Mouse (Mus musculus) heart, embryonic 15.5 days (tissue): ENCODE measurements at regions not wholly inside any gene's neighbourhood (a gene's known extent, or its start where the extent isn't known, plus 50 kb on each side); places are given as distances from the start of the nearest gene placed in this dataset.
A peak's percentile ranks its signal among the peaks of the same experiment; 100 is the strongest.
"Not testable (repeated sequence)": the region's sequence is repeated elsewhere in the genome, so short reads cannot be mapped to it uniquely, and the experiment has no call there.

ENCODE experiments used
- ATAC-seq: fragments of 200-750 bp; cut with Nextera tagmentation; replicated peaks from 2 replicates; pipeline ENCODE4 v1.8.0; 2017; ENCODE audit warnings: low read depth, moderate TSS enrichment; ENCODE audit not compliant: insufficient number of reproducible peaks, insufficient read depth, low FRiP score
- H3K27ac ChIP-seq: fragments of 300-500 bp; sonication (generic); 2 replicates; pipeline ENCODE4 v1.5.1; 2015; ENCODE audit warnings: mild to moderate bottlenecking, inconsistent platforms
- H3K27me3 ChIP-seq: fragments of 300-500 bp; sonication (generic); 2 replicates; pipeline ENCODE4 v1.6.1; 2015; ENCODE audit warnings: inconsistent platforms
- H3K36me3 ChIP-seq: fragments of 300-500 bp; sonication (generic); 2 replicates; pipeline ENCODE4 v1.6.1; 2015; ENCODE audit warnings: mild to moderate bottlenecking, inconsistent platforms
- H3K4me1 ChIP-seq: fragments of 300-500 bp; sonication (generic); replicated peaks from 2 replicates; pipeline ENCODE4 v1.6.1; 2015; ENCODE audit warnings: inconsistent platforms
- H3K4me2 ChIP-seq: fragments of 300-500 bp; sonication (generic); 2 replicates; pipeline ENCODE4 v1.6.1; 2015; ENCODE audit warnings: inconsistent platforms, mild to moderate bottlenecking, moderate library complexity
- H3K4me3 ChIP-seq: fragments of 300-500 bp; sonication (generic); 2 replicates; pipeline ENCODE4 v1.5.1; 2015; ENCODE audit warnings: mild to moderate bottlenecking, inconsistent platforms
- H3K9ac ChIP-seq: fragments of 300-500 bp; sonication (generic); 2 replicates; pipeline ENCODE4 v1.6.1; 2015; ENCODE audit warnings: mild to moderate bottlenecking, inconsistent platforms
- H3K9me3 ChIP-seq: fragments of 300-500 bp; sonication (generic); replicated peaks from 2 replicates; pipeline ENCODE4 v1.6.1; 2016; ENCODE audit warnings: inconsistent platforms
- WGBS: fragments of 180-500 bp; shearing (Covaris S2); methylation state at CpG from one replicate; pipeline ENCODE4 v1.1.7; 2015; ENCODE audit warnings: mixed read lengths; 5-methylcytosine and 5-hydroxymethylcytosine counted together

- no peaks in the 10 kb centered on the region for H3K36me3 ChIP-seq
- no peak overlapping the region for H3K4me2 ChIP-seq
- H3K27ac ChIP-seq: no peak overlapping the region
- H3K4me3 ChIP-seq: no peak overlapping the region
- H3K9me3 ChIP-seq: no peaks in the 10 kb centered on the region
- H3K9ac ChIP-seq: no peak overlapping the region
- H3K27me3 ChIP-seq: no peaks in the 10 kb centered on the region
- no peak for ATAC-seq
- 88% methylated on average over 1 of the region's 1 CpGs for WGBS
- H3K4me1 ChIP-seq: peaks cover 4% of the 10 kb centered on the region
Observed at GRCm38 (mm10) chr5:149856101-149856500, 162.4 kb upstream of the Rxfp2 start.

GRCm38 (mm10) chr5:149857019-149857418 lies 161.5 kb upstream of the Rxfp2 start:
- Histone ChIP-seq H3K27me3 (no peaks in the 10 kb centered on the region), H3K4me1 (peaks cover 4% of the 10 kb centered on the region), H3K36me3 (no peaks in the 10 kb centered on the region), H3K9me3 (no peaks in the 10 kb centered on the region), H3K4me3 (no peak overlapping the region), H3K27ac (no peak overlapping the region), H3K9ac (no peak overlapping the region), H3K4me2 (no peak overlapping the region)
- 57% methylated on average over 1 of the region's 1 CpGs for WGBS
- no peak for ATAC-seq

GRCm38 (mm10) chr5:149861489-149861962 lies 156.9 kb upstream of the Rxfp2 start:
- Histone ChIP-seq H3K4me1 (no peaks in the 10 kb centered on the region), H3K27ac (no peak overlapping the region), H3K9me3 (no peaks in the 10 kb centered on the region), H3K36me3 (no peaks in the 10 kb centered on the region), H3K4me3 (no peak overlapping the region), H3K27me3 (no peaks in the 10 kb centered on the region), H3K4me2 (no peak overlapping the region), H3K9ac (no peak overlapping the region)
- WGBS: 37% methylated on average over 4 of the region's 4 CpGs
- no peak for ATAC-seq

- 63% methylated on average over 7 of the region's 7 CpGs for WGBS
Observed at GRCm38 (mm10) chr5:149867926-149868325, 150.5 kb upstream of the Rxfp2 start.

GRCm38 (mm10) chr5:149869441-149869840 lies 149.0 kb upstream of the Rxfp2 start:
- H3K9ac ChIP-seq: no peak overlapping the region
- H3K4me3 ChIP-seq: no peak overlapping the region
- H3K27me3 ChIP-seq: no peaks in the 10 kb centered on the region
- no peak overlapping the region for H3K4me2 ChIP-seq
- H3K27ac ChIP-seq: no peak overlapping the region
- no peak for ATAC-seq
- no peaks in the 10 kb centered on the region for H3K9me3 ChIP-seq
- H3K36me3 ChIP-seq: no peaks in the 10 kb centered on the region
- WGBS: 74% methylated on average over 5 of the region's 5 CpGs
- H3K4me1 ChIP-seq: no peaks in the 10 kb centered on the region; the same call in 1 of the 2 replicates

More at GRCm38 (mm10) chr5:149867926-149868325, 150.5 kb upstream of the Rxfp2 start:
- Histone ChIP-seq H3K4me2 (no peak overlapping the region), H3K27ac (no peak overlapping the region), H3K9ac (no peak overlapping the region), H3K4me1 (no peaks in the 10 kb centered on the region), H3K27me3 (no peaks in the 10 kb centered on the region), H3K9me3 (no peaks in the 10 kb centered on the region), H3K36me3 (no peaks in the 10 kb centered on the region), H3K4me3 (no peak overlapping the region)
- no peak for ATAC-seq

GRCm38 (mm10) chr5:149870596-149870995 lies 147.9 kb upstream of the Rxfp2 start:
- 66% methylated on average over 2 of the region's 2 CpGs for WGBS
- H3K27me3 ChIP-seq: no peaks in the 10 kb centered on the region
- H3K9ac ChIP-seq: no peak overlapping the region
- H3K36me3 ChIP-seq: no peaks in the 10 kb centered on the region
- no peaks in the 10 kb centered on the region for H3K9me3 ChIP-seq
- no peak overlapping the region for H3K27ac ChIP-seq
- ATAC-seq: no peak
- H3K4me1 ChIP-seq: no peaks in the 10 kb centered on the region; the same call in 1 of the 2 replicates
- H3K4me3 ChIP-seq: no peak overlapping the region
- no peak overlapping the region for H3K4me2 ChIP-seq

- H3K9me3 ChIP-seq: no peaks in the 10 kb centered on the region
- no peaks in the 10 kb centered on the region for H3K36me3 ChIP-seq
- no peaks in the 10 kb centered on the region; the same call in 1 of the 2 replicates for H3K4me1 ChIP-seq
- no peak overlapping the region for H3K27ac ChIP-seq
- no peak overlapping the region for H3K9ac ChIP-seq
- no peak overlapping the region for H3K4me3 ChIP-seq
- ATAC-seq: no peak
- no peaks in the 10 kb centered on the region for H3K27me3 ChIP-seq
- H3K4me2 ChIP-seq: no peak overlapping the region
- WGBS: 29% methylated on average over 2 of the region's 2 CpGs
Observed at GRCm38 (mm10) chr5:149871521-149871920, 147.0 kb upstream of the Rxfp2 start.

GRCm38 (mm10) chr5:149873482-149874002 lies 144.9 kb upstream of the Rxfp2 start:
- no peak overlapping the region for H3K4me2 ChIP-seq

GRCm38 (mm10) chr5:149874342-149874741 lies 144.1 kb upstream of the Rxfp2 start:
- ATAC-seq: no peak
- Histone ChIP-seq H3K27me3 (no peaks in the 10 kb centered on the region), H3K4me3 (no peak overlapping the region), H3K4me1 (peaks cover 4% of the 10 kb centered on the region; the same call in 1 of the 2 replicates), H3K4me2 (no peak overlapping the region), H3K9me3 (no peaks in the 10 kb centered on the region), H3K36me3 (no peaks in the 10 kb centered on the region), H3K27ac (no peak overlapping the region), H3K9ac (no peak overlapping the region)
- 81% methylated on average over 2 of the region's 2 CpGs for WGBS

More at GRCm38 (mm10) chr5:149873482-149874002, 144.9 kb upstream of the Rxfp2 start:
- no peak for ATAC-seq
- Histone ChIP-seq H3K27ac (no peak overlapping the region), H3K9me3 (no peaks in the 10 kb centered on the region), H3K36me3 (no peaks in the 10 kb centered on the region), H3K4me1 (no peaks in the 10 kb centered on the region; the same call in 1 of the 2 replicates), H3K4me3 (no peak overlapping the region), H3K27me3 (no peaks in the 10 kb centered on the region), H3K9ac (no peak overlapping the region)
- 36% methylated on average over 9 of the region's 9 CpGs for WGBS

- H3K27me3 ChIP-seq, H3K9me3 ChIP-seq, H3K4me1 ChIP-seq, H3K4me2 ChIP-seq, ATAC-seq, H3K4me3 ChIP-seq, H3K36me3 ChIP-seq, H3K9ac ChIP-seq: not testable (repeated sequence)
- peak overlapping the region; percentile 53 for H3K27ac ChIP-seq
Observed at GRCm38 (mm10) chr5:149892453-149892852, 126.0 kb upstream of the Rxfp2 start.

GRCm38 (mm10) chr5:149906927-149907326 lies 111.5 kb upstream of the Rxfp2 start:
- no peak overlapping the region for H3K27ac ChIP-seq
- H3K9ac ChIP-seq: no peak overlapping the region
- no peak for ATAC-seq
- no peaks in the 10 kb centered on the region for H3K27me3 ChIP-seq
- H3K4me3 ChIP-seq: no peak overlapping the region
- no peak overlapping the region for H3K4me2 ChIP-seq
- H3K4me1 ChIP-seq: peaks cover 14% of the 10 kb centered on the region
- H3K9me3 ChIP-seq: no peaks in the 10 kb centered on the region
- no peaks in the 10 kb centered on the region for H3K36me3 ChIP-seq
- WGBS: 37% methylated on average over 3 of the region's 3 CpGs

GRCm38 (mm10) chr5:149908376-149909078 lies 109.9 kb upstream of the Rxfp2 start:
- Histone ChIP-seq H3K36me3 (no peaks in the 10 kb centered on the region), H3K27ac (peak overlapping the region; percentile 56), H3K4me2 (no peak overlapping the region; the same call in 1 of the 2 replicates), H3K4me3 (no peak overlapping the region), H3K9ac (no peak overlapping the region), H3K9me3 (no peaks in the 10 kb centered on the region), H3K4me1 (peaks cover 14% of the 10 kb centered on the region), H3K27me3 (no peaks in the 10 kb centered on the region)
- WGBS: 37% methylated on average over 4 of the region's 4 CpGs
- ATAC-seq: no peak
